Mouse (Mus musculus) midbrain, embryonic 10.5 days (tissue): ENCODE results near the gene BC067074. TPM values are rescaled to one million over a fixed set of nuclear protein-coding genes. Genes with fewer than 3 reads are reported as not detected.

Experiments
- polyA plus RNA-seq: library from polyadenylated mRNA; unstranded; fragments of >200 nt; fragmentation: Nextera tagmentation; extraction: Ambion mirVana; gene quantifications from 2 replicates; pipeline ENCODE4 v1.2.1, GENCODE M21; 2016

Gene BC067074
- polyA plus RNA-seq, 1 experiment from 2014 or later = 1.5 TPM

Other genes starting within 250 kb of the BC067074 start
- 104 and 109 TPM in 2 replicates for gene Gpx8, start 246.7 kb upstream of the BC067074 start, polyA plus RNA-seq
- gene Gzma, start 192.2 kb upstream of the BC067074 start, polyA plus RNA-seq = not detected in 2 replicates
- 1.8 and 2.6 TPM in 2 replicates for gene Esm1, start 83.5 kb upstream of the BC067074 start, polyA plus RNA-seq
- gene Gzmk, start 67.3 kb upstream of the BC067074 start, polyA plus RNA-seq = not detected in 2 replicates